Comparison of ENCODE assay signal across 7 mouse cellular contexts in genomic region chr9:46392641-46393321, GRCm38 (mm10).
DNase-seq lines count a peak whose midpoint lies in the region; ATAC-seq and TF ChIP-seq lines count a peak whose summit lies in the region.

No protein-coding gene starts in this region.

- peaks cover 3 to 22% of the 10 kb centered on the region in 2 experiments; a peak in 2 of 4 replicates for H3K4me1 ChIP-seq in ES-E14 (ENCODE audit: control insufficient read depth in 2 of 2, insufficient read depth in 2 of 2, low read length in 2 of 2, poor library complexity in 1 of 2)
- peaks cover 32% of the 10 kb centered on the region for H3K4me1 ChIP-seq in hindbrain, embryonic 13.5 days (replicated peaks)
- peaks cover 11% of the 10 kb centered on the region for H3K4me1 ChIP-seq in midbrain, embryonic 11.5 days (ENCODE audit: control insufficient read depth, insufficient read depth, low read length)
- peaks cover 4% of the 10 kb centered on the region for H3K4me1 ChIP-seq in small intestine, adult 2 months (ENCODE audit: control insufficient read depth, insufficient read depth, insufficient read length, low read length)

- no peak overlapping the region for H3K27ac ChIP-seq in ES-E14 (ENCODE audit: insufficient read depth, low read depth, low read length, poor library complexity, severe bottlenecking)
- no peak overlapping the region for H3K27ac ChIP-seq in hindbrain, embryonic 13.5 days
- no peak overlapping the region for H3K27ac ChIP-seq in midbrain, embryonic 11.5 days (ENCODE audit: low read depth, low read length)
- no peak overlapping the region for H3K27ac ChIP-seq in small intestine, adult 2 months (ENCODE audit: insufficient read depth, low read depth, low read length)

- WGBS in hindbrain, embryonic 13.5 days = 6% methylated on average over 23 of the region's 23 CpGs
- WGBS in midbrain, embryonic 11.5 days = 6% methylated on average over 23 of the region's 23 CpGs
- WGBS in small intestine, adult 2 months = 3% methylated on average over 23 of the region's 23 CpGs

- peaks cover 32% of the 10 kb centered on the region for H3K27me3 ChIP-seq in hindbrain, embryonic 13.5 days
- H3K27me3 ChIP-seq in midbrain, embryonic 11.5 days (ENCODE audit: control insufficient read depth, insufficient read depth, low read length) = peaks cover 4% of the 10 kb centered on the region; the same call in 1 of the 2 replicates
- H3K27me3 ChIP-seq in small intestine, adult 2 months (ENCODE audit: control insufficient read depth, insufficient read depth, low read length) = no peaks in the 10 kb centered on the region

- H3K4me3 ChIP-seq in ES-E14 (ENCODE audit: insufficient read depth in 1 of 2, low read depth in 1 of 2, low read length in 2 of 2, poor library complexity in 1 of 2, severe bottlenecking in 1 of 2) = 0 out of 4 replicates have a peak overlapping the region, but pooled peaks of 1 of the 2 experiments have one; percentile 10
- no peak overlapping the region for H3K4me3 ChIP-seq in hindbrain, embryonic 13.5 days
- H3K4me3 ChIP-seq in midbrain, embryonic 11.5 days (ENCODE audit: low read depth, low read length) = no peak overlapping the region
- no peak overlapping the region for H3K4me3 ChIP-seq in small intestine, adult 2 months (ENCODE audit: low read depth, low read length)

- peak overlapping the region; percentile 34 for H3K4me2 ChIP-seq in hindbrain, embryonic 13.5 days
- no peak overlapping the region for H3K4me2 ChIP-seq in midbrain, embryonic 11.5 days

- H3K36me3 ChIP-seq in ES-E14 (ENCODE audit: control insufficient read depth, insufficient read depth, low read length, poor library complexity, severe bottlenecking) = no peaks in the 10 kb centered on the region
- no peaks in the 10 kb centered on the region for H3K36me3 ChIP-seq in hindbrain, embryonic 13.5 days
- H3K36me3 ChIP-seq in midbrain, embryonic 11.5 days (ENCODE audit: control insufficient read depth, insufficient read depth, low read length) = no peaks in the 10 kb centered on the region
- H3K36me3 ChIP-seq in small intestine, adult 2 months (ENCODE audit: control insufficient read depth, insufficient read depth, low read length) = no peaks in the 10 kb centered on the region

- no peak for DNase-seq in ES-E14 (ENCODE audit: low read depth, low spot score)
- peak; percentile 20 to 28 for DNase-seq in adrenal gland, postnatal 4 days (ENCODE audit: low spot score in 2 of 2)
- peak; percentile 54 to 67 for DNase-seq in layer of hippocampus, postnatal 36 days
- DNase-seq in midbrain, embryonic 11.5 days (ENCODE audit: low spot score, missing footprints) = peak; percentile 95

- TF ChIP-seq POLR2A in small intestine, adult 2 months (IDR thresholded peaks at IDR 0.05; ENCODE audit: low read depth, low read length) = no peak

- ATAC-seq in erythroblast, adult 5-6 weeks (replicated peaks; ENCODE audit: low FRiP score, poor library complexity, severe bottlenecking) = 0 out of 2 replicates have a peak, but pooled peaks have one; percentile 39
- peak; percentile 23; the same call in 1 of the 2 replicates for ATAC-seq in hindbrain, embryonic 13.5 days (ENCODE audit: low FRiP score)
- ATAC-seq in midbrain, embryonic 11.5 days (ENCODE audit: low FRiP score) = 0 out of 2 replicates have a peak, but pooled peaks have one; percentile 29

- H3K9me3 ChIP-seq in ES-E14 (ENCODE audit: control insufficient read depth, insufficient read depth, low read depth, low read length) = no peaks in the 10 kb centered on the region
- H3K9me3 ChIP-seq in hindbrain, embryonic 13.5 days = no peaks in the 10 kb centered on the region
- H3K9me3 ChIP-seq in midbrain, embryonic 11.5 days (ENCODE audit: control insufficient read depth, low read length) = no peaks in the 10 kb centered on the region

- peak; percentile 78 for TF ChIP-seq CTCF in small intestine, adult 2 months (IDR thresholded peaks at IDR 0.05; ENCODE audit: extremely low read depth, insufficient read length, insufficient replicate concordance, low read depth, low read length)

- no peak overlapping the region for H3K9ac ChIP-seq in ES-E14 (ENCODE audit: insufficient read depth, low read depth, low read length, poor library complexity, severe bottlenecking)
- no peak overlapping the region for H3K9ac ChIP-seq in hindbrain, embryonic 13.5 days
- no peak overlapping the region for H3K9ac ChIP-seq in midbrain, embryonic 11.5 days (ENCODE audit: low read length)

- in situ Hi-C loops in ES-E14 (cut with MboI; ENCODE audit: low sequenced_read_pairs in 2 of 2, unreplicated experiment in 2 of 2) = no loop called here

TF ChIP-seq in ES-E14, 5 proteins besides CTCF, POLR2A, EP300 and RAD21:
- TF ChIP-seq HCFC1 (IDR thresholded peaks at IDR 0.05; ENCODE audit: borderline replicate concordance, insufficient read depth, low read length) = no peak
- 0 out of 2 replicates have a peak, but pooled peaks have one; percentile 17 for TF ChIP-seq ZC3H11A (IDR thresholded peaks at IDR 0.05; ENCODE audit: borderline replicate concordance, low read depth, low read length)
- TF ChIP-seq MAFK (IDR thresholded peaks at IDR 0.05; ENCODE audit: insufficient read depth, low read depth, low read length) = no peak
